Mouse (Mus musculus) megakaryocyte, embryonic 14.5 days (primary cell): ENCODE measurements at regions not wholly inside any gene's neighbourhood (a gene's known extent, or its start where the extent isn't known, plus 50 kb on each side); places are given as distances from the start of the nearest gene placed in this dataset.

Source experiments
- FLI1 ChIP-seq: IDR thresholded peaks from 2 replicates; pipeline ENCODE4 v1.6.1; 2012; ENCODE audit warnings: low read length, inconsistent platforms, mixed read lengths
- GATA1 ChIP-seq: IDR thresholded peaks from 3 replicates; pipeline ENCODE4 v1.6.1; 2012; ENCODE audit warnings: mixed read lengths, low read length, inconsistent platforms, borderline replicate concordance

- TF ChIP-seq GATA1 (no peak), FLI1 (no peak)
Observed at GRCm38 (mm10) chr16:93464898-93465297, 139.0 kb downstream of the Setd4 start.
